Mouse (Mus musculus) inflammation-experienced regulatory T-cells, adult 6 months (primary cell): ENCODE results near the gene Kmt5a. TPM values are rescaled to one million over a fixed set of nuclear protein-coding genes. Genes with fewer than 3 reads are reported as not detected.

ENCODE experiments used
- polyA plus RNA-seq, 3 experiments: library from polyadenylated mRNA; unstranded; fragments of 100-300 nt; shearing (Covaris generic); gene quantifications; one replicate each; pipeline ENCODE4 v1.2.1; 2017

Gene Kmt5a
- polyA plus RNA-seq, 3 experiments from 2014 or later, result 19.3 to 33.6 (median 23.2) TPM

Other genes starting within 250 kb of the Kmt5a start
- gene Pitpnm2, start 190.2 kb upstream of the Kmt5a start, polyA plus RNA-seq, result 10 to 100 TPM in 2 of 3 experiments, 1 to 10 TPM in 1; 5.5 to 15.7 (median 11.1) TPM
- 10 to 100 TPM; 12.4 to 17.5 (median 15.1) TPM for gene Mphosph9, start 112.0 kb upstream of the Kmt5a start, polyA plus RNA-seq
- 10 to 100 TPM; 10.5 to 18.3 (median 11.1) TPM for gene 2810006K23Rik, start 111.8 kb upstream of the Kmt5a start, polyA plus RNA-seq
- 10 to 100 TPM; 17.2 to 23.8 (median 19.9) TPM for gene Cdk2ap1, start 76.8 kb upstream of the Kmt5a start, polyA plus RNA-seq
- 100 to 1,000 TPM; 127 to 199 (median 163) TPM for gene Sbno1, start 13.9 kb upstream of the Kmt5a start, polyA plus RNA-seq
- gene Rilpl2, start 38.4 kb downstream of the Kmt5a start, polyA plus RNA-seq, result 10 to 100 TPM; 56.2 to 88.3 (median 67.1) TPM
- gene Snrnp35, start 43.2 kb downstream of the Kmt5a start, polyA plus RNA-seq, result 10 to 100 TPM in 1 of 3 experiments, 1 to 10 TPM in 2; 6.5 to 12.1 (median 9.7) TPM
- 1 to 10 TPM in 1 of 3 experiments, under 1 TPM in 2; 0.39 to 1.3 (median 0.91) TPM for gene Rilpl1, start 91.5 kb downstream of the Kmt5a start, polyA plus RNA-seq
- gene Tmed2, start 100.8 kb downstream of the Kmt5a start, polyA plus RNA-seq, result 100 to 1,000 TPM in 1 of 3 experiments, 10 to 100 TPM in 2; 41.3 to 124 (median 59.1) TPM
- 10 to 100 TPM; 14.7 to 22.6 (median 20.1) TPM for gene Ddx55, start 112.9 kb downstream of the Kmt5a start, polyA plus RNA-seq
- 10 to 100 TPM; 43.2 to 54.2 (median 51.1) TPM for gene Eif2b1, start 139.2 kb downstream of the Kmt5a start, polyA plus RNA-seq
- 10 to 100 TPM; 59.6 to 62.1 (median 60.8) TPM for gene Gtf2h3, start 139.2 kb downstream of the Kmt5a start, polyA plus RNA-seq
- gene Atp6v0a2, start 188.6 kb downstream of the Kmt5a start, polyA plus RNA-seq, result 10 to 100 TPM; 27.5 to 34.3 (median 30.3) TPM